Mouse (Mus musculus): ENCODE measurements at regions not wholly inside any gene's neighbourhood (a gene's known extent, or its start where the extent isn't known, plus 50 kb on each side); places are given as distances from the start of the nearest gene placed in this dataset.
"Not testable (repeated sequence)": the region's sequence is repeated elsewhere in the genome, so short reads cannot be mapped to it uniquely, and the experiment has no call there.

GRCm38 (mm10) chr5:4248422-4248821 is 56.3 kb downstream of the Mterf1b start:
- H3K36me3 ChIP-seq (ENCODE audit: insufficient read depth, low read length) = no peaks in the 10 kb centered on the region
- no peak overlapping the region for H3K9ac ChIP-seq (replicated peaks; ENCODE audit: low read length)
- no peaks in the 10 kb centered on the region for H3K9me3 ChIP-seq (ENCODE audit: low read length)
- 87% methylated on average over 2 of the region's 2 CpGs for WGBS
- H3K27me3 ChIP-seq (ENCODE audit: insufficient read depth, low read length) = no peaks in the 10 kb centered on the region
- DNase-seq (ENCODE audit: low spot score) = no peak
- ATAC-seq = no peak
- TF ChIP-seq CTCF (IDR thresholded peaks at IDR 0.05; ENCODE audit: low read depth) = no peak
- no peak overlapping the region for H3K4me3 ChIP-seq (ENCODE audit: low read length)
- H3K27ac ChIP-seq = no peak overlapping the region
- H3K4me1 ChIP-seq (ENCODE audit: insufficient read depth, low read length) = no peaks in the 10 kb centered on the region
- H3K4me2 ChIP-seq (ENCODE audit: low read depth, low read length) = no peak overlapping the region

- not testable (repeated sequence) for H3K9me3 ChIP-seq (ENCODE audit: low read length); H3K27me3 ChIP-seq (ENCODE audit: insufficient read depth, low read length); H3K27ac ChIP-seq; H3K4me2 ChIP-seq (ENCODE audit: low read depth, low read length); H3K36me3 ChIP-seq (ENCODE audit: insufficient read depth, low read length); H3K4me3 ChIP-seq (ENCODE audit: low read length); ATAC-seq; H3K9ac ChIP-seq (replicated peaks; ENCODE audit: low read length); H3K4me1 ChIP-seq (ENCODE audit: insufficient read depth, low read length); DNase-seq (ENCODE audit: low spot score)
- 89% methylated on average over 5 of the region's 5 CpGs for WGBS
Measured at GRCm38 (mm10) chr5:4254280-4254679, 62.1 kb downstream of the Mterf1b start.

- H3K27ac ChIP-seq = no peak overlapping the region
- no peaks in the 10 kb centered on the region for H3K27me3 ChIP-seq (ENCODE audit: insufficient read depth, low read length)
- H3K9me3 ChIP-seq (ENCODE audit: low read length) = no peaks in the 10 kb centered on the region
- no peak overlapping the region for H3K4me2 ChIP-seq (ENCODE audit: low read depth, low read length)
- no peak overlapping the region for H3K4me3 ChIP-seq (ENCODE audit: low read length)
- H3K36me3 ChIP-seq (ENCODE audit: insufficient read depth, low read length) = no peaks in the 10 kb centered on the region
- peak; percentile 26; the same call in 1 of the 2 replicates for TF ChIP-seq CTCF (IDR thresholded peaks at IDR 0.05; ENCODE audit: low read depth)
- WGBS = 76% methylated on average over 12 of the region's 12 CpGs
- DNase-seq (ENCODE audit: low spot score) = no peak
- H3K9ac ChIP-seq (replicated peaks; ENCODE audit: low read length) = no peak overlapping the region
- ATAC-seq = no peak
- no peaks in the 10 kb centered on the region for H3K4me1 ChIP-seq (ENCODE audit: insufficient read depth, low read length)
Measured at GRCm38 (mm10) chr5:4257048-4257750, 65.0 kb downstream of the Mterf1b start.

- Histone ChIP-seq H3K36me3 (ENCODE audit: insufficient read depth, low read length) (no peaks in the 10 kb centered on the region), H3K4me3 (ENCODE audit: low read length) (no peak overlapping the region), H3K4me2 (ENCODE audit: low read depth, low read length) (no peak overlapping the region), H3K27ac (no peak overlapping the region), H3K27me3 (ENCODE audit: insufficient read depth, low read length) (no peaks in the 10 kb centered on the region), H3K9me3 (ENCODE audit: low read length) (no peaks in the 10 kb centered on the region), H3K9ac (replicated peaks; ENCODE audit: low read length) (no peak overlapping the region), H3K4me1 (ENCODE audit: insufficient read depth, low read length) (no peaks in the 10 kb centered on the region)
- no peak for ATAC-seq
- TF ChIP-seq CTCF (IDR thresholded peaks at IDR 0.05; ENCODE audit: low read depth) = no peak
- DNase-seq (ENCODE audit: low spot score) = no peak
- WGBS = 87% methylated on average over 4 of the region's 4 CpGs
Measured at GRCm38 (mm10) chr5:4259260-4259659, 67.1 kb downstream of the Mterf1b start.

- Histone ChIP-seq H3K4me3 (ENCODE audit: low read length) (no peak overlapping the region), H3K9ac (replicated peaks; ENCODE audit: low read length) (no peak overlapping the region), H3K36me3 (ENCODE audit: insufficient read depth, low read length) (no peaks in the 10 kb centered on the region), H3K27ac (no peak overlapping the region), H3K9me3 (ENCODE audit: low read length) (no peaks in the 10 kb centered on the region), H3K4me1 (ENCODE audit: insufficient read depth, low read length) (no peaks in the 10 kb centered on the region), H3K27me3 (ENCODE audit: insufficient read depth, low read length) (no peaks in the 10 kb centered on the region), H3K4me2 (ENCODE audit: low read depth, low read length) (no peak overlapping the region)
- WGBS = 90% methylated on average over 1 of the region's 1 CpGs
- ATAC-seq (no peak), DNase-seq (ENCODE audit: low spot score) (no peak)
- peak; percentile 72 for TF ChIP-seq CTCF (IDR thresholded peaks at IDR 0.05; ENCODE audit: low read depth)
Measured at GRCm38 (mm10) chr5:4262666-4263065, 70.5 kb downstream of the Mterf1b start.

GRCm38 (mm10) chr5:4263560-4264160 is 71.5 kb downstream of the Mterf1b start:
- Histone ChIP-seq H3K36me3 (ENCODE audit: insufficient read depth, low read length) (no peaks in the 10 kb centered on the region), H3K4me2 (ENCODE audit: low read depth, low read length) (no peak overlapping the region), H3K9ac (replicated peaks; ENCODE audit: low read length) (no peak overlapping the region), H3K27me3 (ENCODE audit: insufficient read depth, low read length) (no peaks in the 10 kb centered on the region), H3K4me3 (ENCODE audit: low read length) (no peak overlapping the region), H3K27ac (no peak overlapping the region), H3K9me3 (ENCODE audit: low read length) (no peaks in the 10 kb centered on the region), H3K4me1 (ENCODE audit: insufficient read depth, low read length) (no peaks in the 10 kb centered on the region)
- ATAC-seq = peak; percentile 90
- WGBS = 54% methylated on average over 5 of the region's 5 CpGs
- TF ChIP-seq CTCF (IDR thresholded peaks at IDR 0.05; ENCODE audit: low read depth) = peak; percentile 75
- peak; percentile 83 for DNase-seq (ENCODE audit: low spot score)

- Histone ChIP-seq H3K4me2 (ENCODE audit: low read depth, low read length) (no peak overlapping the region), H3K36me3 (ENCODE audit: insufficient read depth, low read length) (no peaks in the 10 kb centered on the region), H3K27me3 (ENCODE audit: insufficient read depth, low read length) (no peaks in the 10 kb centered on the region), H3K9ac (replicated peaks; ENCODE audit: low read length) (no peak overlapping the region), H3K9me3 (ENCODE audit: low read length) (no peaks in the 10 kb centered on the region), H3K4me1 (ENCODE audit: insufficient read depth, low read length) (no peaks in the 10 kb centered on the region), H3K27ac (no peak overlapping the region), H3K4me3 (ENCODE audit: low read length) (no peak overlapping the region)
- WGBS = 77% methylated on average over 2 of the region's 2 CpGs
- no peak for DNase-seq (ENCODE audit: low spot score)
- no peak for TF ChIP-seq CTCF (IDR thresholded peaks at IDR 0.05; ENCODE audit: low read depth)
- no peak for ATAC-seq
Measured at GRCm38 (mm10) chr5:4267717-4268116, 75.5 kb downstream of the Mterf1b start.
